Mouse (Mus musculus) heart, adult 18-20 months (tissue): ENCODE results near the gene Tufm. TPM values are rescaled to one million over a fixed set of nuclear protein-coding genes. Genes with fewer than 3 reads are reported as not detected.
"Not testable (repeated sequence)": the region's sequence is repeated elsewhere in the genome, so short reads cannot be mapped to it uniquely, and the experiment has no call there.

ENCODE experiments used
- DNase-seq, 2 experiments: peaks; one replicate each; pipeline ENCODE4 v3.0.0; 2021 to 2022; ENCODE audit warnings: mixed read lengths in 1 of 2
- total RNA-seq, 2 experiments: library from RNA; stranded (reverse); gene quantifications; 2 replicates each; pipeline ENCODE4 v1.2.3; 2021

The Tufm gene
- total RNA-seq, 2 experiments from 2014 or later: 286 to 355 TPM

GRCm38 (mm10) chr7:126465246-126466030, 21.7 kb upstream of the Tufm start:
- peak; percentile 47 to 66 for DNase-seq

- no peak for DNase-seq
Measured at GRCm38 (mm10) chr7:126466116-126466515, 21.0 kb upstream of the Tufm start.

GRCm38 (mm10) chr7:126466707-126467106, 20.5 kb upstream of the Tufm start:
- no peak for DNase-seq

GRCm38 (mm10) chr7:126467271-126467670, 19.9 kb upstream of the Tufm start:
- DNase-seq: peak; percentile 39 to 64

GRCm38 (mm10) chr7:126467834-126468627, 19.1 kb upstream of the Tufm start:
- DNase-seq: no peak

GRCm38 (mm10) chr7:126470077-126470476, 17.1 kb upstream of the Tufm start:
- DNase-seq: no peak

GRCm38 (mm10) chr7:126471361-126471760, 15.8 kb upstream of the Tufm start:
- no peak for DNase-seq

- no peak for DNase-seq
Measured at GRCm38 (mm10) chr7:126471853-126472252, 15.3 kb upstream of the Tufm start.

- DNase-seq: no peak
Measured at GRCm38 (mm10) chr7:126472306-126472705, 14.9 kb upstream of the Tufm start.

- DNase-seq: no peak
Measured at GRCm38 (mm10) chr7:126472713-126473112, 14.4 kb upstream of the Tufm start.

- no peak for DNase-seq
Measured at GRCm38 (mm10) chr7:126473470-126474086, 13.6 kb upstream of the Tufm start.

GRCm38 (mm10) chr7:126474486-126474955, 12.6 kb upstream of the Tufm start:
- DNase-seq: peak in 1 of 2 experiments; percentile 38

GRCm38 (mm10) chr7:126474993-126475581, 12.1 kb upstream of the Tufm start, which contains the start of gene Sh2b1:
Sh2b1 (minus strand) TSS chr7:126475424.
- peak; percentile 92 for DNase-seq

- no peak for DNase-seq
Measured at GRCm38 (mm10) chr7:126481699-126482098, 5.5 kb upstream of the Tufm start.

- DNase-seq: peak; percentile 88 to 94
Measured at GRCm38 (mm10) chr7:126482392-126482871, 4.7 kb upstream of the Tufm start.

GRCm38 (mm10) chr7:126487617-126488385, 640 bp downstream of the Tufm start:
- DNase-seq: not testable (repeated sequence)

GRCm38 (mm10) chr7:126491005-126491404, 3.8 kb downstream of the Tufm start:
- no peak for DNase-seq

- DNase-seq: no peak
Measured at GRCm38 (mm10) chr7:126491973-126492372, 4.8 kb downstream of the Tufm start.

GRCm38 (mm10) chr7:126494120-126494519, 7.0 kb downstream of the Tufm start:
- no peak for DNase-seq

GRCm38 (mm10) chr7:126496475-126496874, 9.3 kb downstream of the Tufm start:
- DNase-seq: no peak

GRCm38 (mm10) chr7:126497966-126498365, 10.8 kb downstream of the Tufm start:
- no peak for DNase-seq
